Mouse (Mus musculus) liver, postnatal 0 days (tissue): ENCODE results near the gene T. TPM values are rescaled to one million over a fixed set of nuclear protein-coding genes. Genes with fewer than 3 reads are reported as not detected.

ENCODE experiments used
- ATAC-seq: fragments of 200-750 bp; cut with Nextera tagmentation; 2 replicates; pipeline ENCODE4 v1.8.0; 2017; ENCODE audit warnings: mild to moderate bottlenecking, moderate library complexity
- DNase-seq: peaks from one replicate; pipeline ENCODE4 v3.0.0-alpha.2; 2016
- H3K27ac ChIP-seq: fragments of 300-500 bp; sonication (generic); 2 replicates; pipeline ENCODE4 v1.5.1; 2014; ENCODE audit warnings: antibody characterized with exemption, moderate library complexity, mild to moderate bottlenecking, low read depth
- H3K27me3 ChIP-seq: fragments of 300-500 bp; sonication (generic); 2 replicates; pipeline ENCODE4 v1.6.1; 2014; ENCODE audit warnings: low read length, control low read depth, mixed read lengths; ENCODE audit not compliant: insufficient read depth
- H3K36me3 ChIP-seq: fragments of 300-500 bp; sonication (generic); replicated peaks from 2 replicates; pipeline ENCODE4 v1.6.1; 2014; ENCODE audit warnings: mild to moderate bottlenecking, control low read depth, low read length, moderate library complexity, mixed read lengths; ENCODE audit not compliant: insufficient read depth
- H3K4me1 ChIP-seq: fragments of 300-500 bp; sonication (generic); 2 replicates; pipeline ENCODE4 v1.6.1; 2014; ENCODE audit warnings: antibody characterized with exemption, mild to moderate bottlenecking, control low read depth; ENCODE audit not compliant: insufficient read depth
- H3K4me2 ChIP-seq: fragments of 300-500 bp; sonication (generic); 2 replicates; pipeline ENCODE4 v1.6.1; 2014; ENCODE audit warnings: low read depth, mild to moderate bottlenecking, low read length, moderate library complexity, mixed read lengths
- H3K4me3 ChIP-seq: fragments of 300-500 bp; sonication (generic); 2 replicates; pipeline ENCODE4 v1.5.1; 2014; ENCODE audit warnings: low read depth, low read length
- H3K9ac ChIP-seq: fragments of 300-500 bp; sonication (generic); replicated peaks from 2 replicates; pipeline ENCODE4 v1.6.1; 2014; ENCODE audit warnings: mild to moderate bottlenecking, moderate library complexity
- H3K9me3 ChIP-seq: fragments of 300-500 bp; sonication (generic); 2 replicates; pipeline ENCODE4 v1.6.1; 2016; ENCODE audit warnings: mild to moderate bottlenecking, control low read depth, low read length, mixed read lengths
- CTCF ChIP-seq: sonication (generic); IDR thresholded peaks from 2 replicates; pipeline ENCODE4 v1.5.1; 2016; ENCODE audit warnings: antibody characterized with exemption, low read depth
- EP300 ChIP-seq: IDR thresholded peaks from 2 replicates; pipeline ENCODE4 v1.6.1; 2016; ENCODE audit warnings: antibody characterized with exemption, low read depth, mild to moderate bottlenecking
- WGBS: fragments of 180-500 bp; shearing (Covaris S2); extraction: QIAGEN DNeasy Blood & Tissue Kit; methylation state at CpG from one replicate; pipeline ENCODE4 v1.1.7; 2014; ENCODE audit not compliant: insufficient replicate concordance; 5-methylcytosine and 5-hydroxymethylcytosine counted together
- polyA plus RNA-seq: library from polyadenylated mRNA; unstranded; fragments of >200 nt; fragmentation: Nextera tagmentation; extraction: Ambion mirVana; gene quantifications from 2 replicates; pipeline ENCODE4 v1.2.1, GENCODE M21; 2015

T gene
- not detected in 2 replicates for polyA plus RNA-seq

- no peak within 1 kb of the TSS for H3K4me2 ChIP-seq
- H3K9ac ChIP-seq = no peak within 1 kb of the TSS
- H3K4me3 ChIP-seq = no peak within 1 kb of the TSS
- TF ChIP-seq CTCF (no peak), EP300 (no peak)
- no peak within 1 kb of the TSS for H3K27ac ChIP-seq
- no peaks in the 10 kb centered on the region for H3K4me1 ChIP-seq
- no peak for ATAC-seq
- no peaks in the 10 kb centered on the region for H3K36me3 ChIP-seq
- H3K9me3 ChIP-seq = no peaks in the 10 kb centered on the region
- H3K27me3 ChIP-seq = peaks cover 85% of the 10 kb centered on the region
- no peak for DNase-seq
- 2% methylated on average over 58 of the region's 65 CpGs for WGBS
These were observed at the start of gene T for GRCm38 (mm10) chr17:8433978-8434960. T (plus strand) TSS chr17:8434423.

- ATAC-seq (no peak), DNase-seq (no peak)
- Histone ChIP-seq H3K27me3 (peaks cover 24% of the 10 kb centered on the region), H3K27ac (no peak overlapping the region), H3K9ac (no peak overlapping the region), H3K36me3 (no peaks in the 10 kb centered on the region), H3K4me3 (no peak overlapping the region), H3K9me3 (no peaks in the 10 kb centered on the region), H3K4me2 (no peak overlapping the region), H3K4me1 (no peaks in the 10 kb centered on the region)
- TF ChIP-seq CTCF (no peak), EP300 (no peak)
- WGBS = 91% methylated on average over 2 of the region's 2 CpGs
These were observed 48.8 kb upstream of the T start for GRCm38 (mm10) chr17:8385441-8385840.

GRCm38 (mm10) chr17:8388463-8388862 is 45.8 kb upstream of the T start:
- Histone ChIP-seq H3K36me3 (no peaks in the 10 kb centered on the region), H3K4me3 (no peak overlapping the region), H3K9me3 (no peaks in the 10 kb centered on the region), H3K4me1 (no peaks in the 10 kb centered on the region), H3K4me2 (no peak overlapping the region), H3K9ac (no peak overlapping the region), H3K27ac (no peak overlapping the region), H3K27me3 (peaks cover 32% of the 10 kb centered on the region)
- TF ChIP-seq CTCF = peak; percentile 52
- TF ChIP-seq EP300 = no peak
- DNase-seq (peak; percentile 40), ATAC-seq (no peak)
- 3% methylated on average over 13 of the region's 13 CpGs for WGBS

GRCm38 (mm10) chr17:8388990-8389789 is 45.0 kb upstream of the T start:
- Histone ChIP-seq H3K27ac (no peak overlapping the region), H3K27me3 (peaks cover 32% of the 10 kb centered on the region), H3K36me3 (no peaks in the 10 kb centered on the region), H3K9ac (no peak overlapping the region), H3K4me1 (no peaks in the 10 kb centered on the region), H3K9me3 (no peaks in the 10 kb centered on the region), H3K4me2 (no peak overlapping the region), H3K4me3 (no peak overlapping the region)
- TF ChIP-seq CTCF (no peak), EP300 (no peak)
- no peak for DNase-seq
- ATAC-seq = no peak
- 2% methylated on average over 28 of the region's 28 CpGs for WGBS

- H3K27me3 ChIP-seq = peaks cover 32% of the 10 kb centered on the region
- no peak overlapping the region for H3K4me3 ChIP-seq
- no peaks in the 10 kb centered on the region for H3K4me1 ChIP-seq
- H3K27ac ChIP-seq = no peak overlapping the region
- DNase-seq (no peak), ATAC-seq (no peak)
- no peak overlapping the region for H3K4me2 ChIP-seq
- TF ChIP-seq EP300 (no peak), CTCF (peak; percentile 26)
- H3K36me3 ChIP-seq = no peaks in the 10 kb centered on the region
- no peaks in the 10 kb centered on the region for H3K9me3 ChIP-seq
- whole genome bisulfite sequencing = 5% methylated on average over 10 of the region's 10 CpGs
- H3K9ac ChIP-seq = no peak overlapping the region
These were observed 44.5 kb upstream of the T start for GRCm38 (mm10) chr17:8389790-8390095.

- no peak for TF ChIP-seq CTCF
- no peak for TF ChIP-seq EP300
- 54% methylated on average over 4 of the region's 4 CpGs for WGBS
- H3K9ac ChIP-seq = no peak overlapping the region
- H3K9me3 ChIP-seq = no peaks in the 10 kb centered on the region
- H3K27me3 ChIP-seq = peaks cover 32% of the 10 kb centered on the region
- H3K27ac ChIP-seq = no peak overlapping the region
- H3K4me1 ChIP-seq = no peaks in the 10 kb centered on the region
- H3K36me3 ChIP-seq = no peaks in the 10 kb centered on the region
- no peak overlapping the region for H3K4me2 ChIP-seq
- DNase-seq (no peak), ATAC-seq (no peak)
- no peak overlapping the region for H3K4me3 ChIP-seq
These were observed 43.7 kb upstream of the T start for GRCm38 (mm10) chr17:8390487-8390886.
